In genomic region chr1:153479296-153479695, GRCm38 (mm10) we compare ENCODE assay signal across 25 mouse cellular contexts. TPM values are rescaled to one million over a fixed set of nuclear protein-coding genes. Genes with fewer than 3 reads are reported as not detected.
A peak's percentile ranks its signal among the peaks of the same experiment; 100 is the strongest.
DNase-seq lines count a peak whose midpoint lies in the region; ATAC-seq lines count a peak whose summit lies in the region.
"Had no signal": no experiment of that assay in that cellular context is flagged by ENCODE, and none has a peak within 500 bp of the region (broad histone marks: within the 10 kb centered on the region; RNA-seq: fewer than 3 reads in every experiment).

No protein-coding gene starts in this region.

- H3K4me2 ChIP-seq in forebrain, embryonic 15.5 days (replicated peaks): no peak overlapping the region
- no peak overlapping the region for H3K4me2 ChIP-seq in forebrain, embryonic 11.5 days (ENCODE audit: low read depth, low read length, severe bottlenecking)
- H3K4me2 ChIP-seq: embryonic facial prominence, embryonic 13.5 days; forebrain, embryonic 13.5 days; heart, embryonic 11.5 days; hindbrain, embryonic 12.5 days; hindbrain, embryonic 15.5 days had no signal

- H3K9ac ChIP-seq in forebrain, embryonic 15.5 days (replicated peaks): no peak overlapping the region
- H3K9ac ChIP-seq in forebrain, embryonic 11.5 days (ENCODE audit: low read length): no peak overlapping the region
- H3K9ac ChIP-seq: embryonic facial prominence, embryonic 13.5 days; forebrain, embryonic 13.5 days; forebrain, postnatal 0 days; hindbrain, embryonic 12.5 days; hindbrain, embryonic 15.5 days had no signal

- H3K4me1 ChIP-seq in forebrain, embryonic 15.5 days: peaks cover 15% of the 10 kb centered on the region
- H3K4me1 ChIP-seq in forebrain, embryonic 11.5 days (replicated peaks; ENCODE audit: control insufficient read depth, insufficient read depth, low read length): no peaks in the 10 kb centered on the region

- 0 out of 2 replicates have a peak, but pooled peaks have one; percentile 43 for ATAC-seq in forebrain, embryonic 15.5 days (replicated peaks)
- no peak for ATAC-seq in forebrain, embryonic 11.5 days (replicated peaks; ENCODE audit: low FRiP score)
- ATAC-seq: activated CD4-positive, CD25-positive, alpha-beta regulatory T cell, adult 4 months; CD4-positive, CD25-positive, alpha-beta regulatory T cell, adult 4 months; forebrain, embryonic 13.5 days; forebrain, postnatal 0 days; intestine, postnatal 0 days had no signal

- H3K27me3 ChIP-seq in forebrain, embryonic 15.5 days: no peaks in the 10 kb centered on the region
- no peaks in the 10 kb centered on the region for H3K27me3 ChIP-seq in forebrain, embryonic 11.5 days (ENCODE audit: control insufficient read depth, insufficient read depth, low read length)
- H3K27me3 ChIP-seq: embryonic facial prominence, embryonic 13.5 days; forebrain, embryonic 13.5 days; hindbrain, embryonic 12.5 days; hindbrain, embryonic 15.5 days had no signal

- 75% methylated on average over 1 of the region's 1 CpGs for WGBS in forebrain, embryonic 15.5 days
- 90% methylated on average over 1 of the region's 1 CpGs for WGBS in forebrain, embryonic 11.5 days

- peaks cover 71% of the 10 kb centered on the region for H3K36me3 ChIP-seq in forebrain, embryonic 15.5 days
- peaks cover 21% of the 10 kb centered on the region for H3K36me3 ChIP-seq in forebrain, embryonic 11.5 days (ENCODE audit: control insufficient read depth, insufficient read depth, low read length)

- DNase-seq in cerebellum, adult 8-10 months: peak; percentile 13
- no peak for DNase-seq in cerebellum, postnatal 4 days (ENCODE audit: low spot score in 2 of 2)
- no peak for DNase-seq in forebrain, embryonic 11.5 days (ENCODE audit: low spot score)
- DNase-seq in cerebellum, postnatal 36 days: peak; percentile 9 to 21
- no peak for DNase-seq in spleen, postnatal 14 days (ENCODE audit: low spot score in 2 of 2)
- DNase-seq: adrenal gland, adult 8-10 months; adrenal gland, postnatal 25 days; embryo, embryonic 11 days; forebrain, postnatal 0 days; gastrocnemius, adult 2 months; gastrocnemius, postnatal 14 days; heart, adult 11 months; kidney, adult 2 months had no signal

- H3K9me3 ChIP-seq in forebrain, embryonic 15.5 days: no peaks in the 10 kb centered on the region
- no peaks in the 10 kb centered on the region for H3K9me3 ChIP-seq in forebrain, embryonic 11.5 days (ENCODE audit: control insufficient read depth, low read length)
- H3K9me3 ChIP-seq: embryonic facial prominence, embryonic 10.5 days; embryonic facial prominence, embryonic 13.5 days; forebrain, embryonic 13.5 days; hindbrain, embryonic 12.5 days; hindbrain, embryonic 15.5 days had no signal

- H3K27ac ChIP-seq in forebrain, embryonic 15.5 days (replicated peaks): no peak overlapping the region
- no peak overlapping the region for H3K27ac ChIP-seq in forebrain, embryonic 11.5 days (ENCODE audit: low read depth, low read length)
- H3K27ac ChIP-seq: embryonic facial prominence, embryonic 10.5 days; embryonic facial prominence, embryonic 13.5 days; forebrain, embryonic 13.5 days; gastrocnemius, adult 2 months; hindbrain, embryonic 12.5 days; hindbrain, embryonic 15.5 days had no signal

- H3K4me3 ChIP-seq in forebrain, embryonic 15.5 days: no peak overlapping the region
- no peak overlapping the region for H3K4me3 ChIP-seq in forebrain, embryonic 11.5 days (ENCODE audit: low read depth, low read length)
- H3K4me3 ChIP-seq: embryonic facial prominence, embryonic 10.5 days; embryonic facial prominence, embryonic 13.5 days; erythroblast, embryonic 14.5 days; forebrain, embryonic 13.5 days; gastrocnemius, adult 2 months; hindbrain, embryonic 12.5 days; hindbrain, embryonic 15.5 days had no signal

RNA-seq across cellular contexts. Expression of gene Dhx9, which starts 8.2 kb away (rescaled TPM):
- 37.4 and 39.1 TPM in 2 replicates for polyA plus RNA-seq in forebrain, embryonic 15.5 days (2015; fragmentation: Nextera tagmentation; extraction: Ambion mirVana)
- polyA plus RNA-seq in forebrain, embryonic 11.5 days (2014; fragmentation: Nextera tagmentation; extraction: Ambion mirVana): 27.5 and 29.5 TPM in 2 replicates

RNA-seq across cellular contexts. Expression of gene Shcbp1l, which starts 54.3 kb away (rescaled TPM):
- 0.41 and 0.42 TPM in 2 replicates for polyA plus RNA-seq in forebrain, embryonic 15.5 days (2015; fragmentation: Nextera tagmentation; extraction: Ambion mirVana)
- polyA plus RNA-seq in forebrain, embryonic 11.5 days (2014; fragmentation: Nextera tagmentation; extraction: Ambion mirVana): 0.19 and 0.37 TPM in 2 replicates
- polyA plus RNA-seq: erythroblast, embryonic 14.5 days; heart, postnatal 0 days; intestine, postnatal 0 days had no signal

Comparison
In these comparisons a context has a peak if more than half of its experiments do, and no peak if none do; other contexts are left out.
1. DNase-seq: peak in cerebellum, adult 8-10 months (single experiment) and cerebellum, postnatal 36 days (2 of 2); none in cerebellum, postnatal 4 days (0 of 2), forebrain, embryonic 11.5 days (single experiment) and spleen, postnatal 14 days (0 of 2).